Mouse (Mus musculus) cerebellum, adult 9-10 months (tissue): Measurements from ENCODE around the gene Slc41a2.

Source experiments
- DNase-seq: peaks from one replicate; pipeline ENCODE4 v3.0.0; 2022

The Slc41a2 gene

DNA sequence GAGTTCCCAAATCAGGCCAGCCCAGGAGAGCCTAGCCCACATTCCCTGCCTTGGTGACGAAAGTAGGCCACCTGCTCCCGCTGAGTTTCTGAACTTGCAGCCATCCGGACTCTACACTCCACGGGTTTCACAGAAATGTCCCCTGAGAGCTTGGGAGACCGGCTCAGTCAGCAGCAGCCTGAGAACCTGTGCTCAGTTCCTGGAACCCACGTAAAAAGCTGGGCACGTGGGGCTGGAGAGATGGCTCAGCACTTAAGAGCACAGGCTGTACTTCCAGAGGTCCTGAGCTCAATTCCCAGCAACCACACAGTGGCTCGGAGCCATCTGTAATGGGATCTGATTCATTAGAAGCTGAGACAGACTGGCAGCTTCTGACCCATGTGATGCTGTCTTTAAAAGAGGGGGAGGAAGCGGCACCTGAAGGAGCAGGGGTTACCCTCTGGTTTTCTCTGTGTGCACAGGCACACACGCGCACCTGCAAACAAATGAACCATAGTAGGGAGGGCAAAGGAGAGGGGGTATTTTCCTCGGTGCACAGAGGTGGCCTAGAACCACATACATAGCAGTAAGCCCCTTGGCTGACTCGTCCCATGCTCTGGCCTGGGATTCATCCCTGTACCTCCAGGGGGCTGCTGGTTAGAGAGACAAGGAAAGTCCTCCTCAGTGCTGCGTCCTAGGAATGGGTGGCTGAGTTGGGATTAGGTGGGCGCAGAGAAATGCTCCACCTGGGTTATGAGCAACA lies 155.7 kb downstream of the Slc41a2 start:
- DNase-seq: peak; percentile 73
